Mouse (Mus musculus) forebrain, embryonic 16.5 days (tissue): Measurements from ENCODE around the gene Mme. TPM values are rescaled to one million over a fixed set of nuclear protein-coding genes. Genes with fewer than 3 reads are reported as not detected.
A peak's percentile ranks its signal among the peaks of the same experiment; 100 is the strongest.

Source experiments
- ATAC-seq: fragments of 200-750 bp; cut with Nextera tagmentation; 2 replicates; pipeline ENCODE4 v1.8.0; 2017; ENCODE audit warnings: mild to moderate bottlenecking, moderate library complexity
- H3K27ac ChIP-seq: fragments of 300-500 bp; sonication (generic); 2 replicates; pipeline ENCODE4 v1.5.1; 2014; ENCODE audit warnings: low read length, control low read depth
- H3K27me3 ChIP-seq: fragments of 300-500 bp; sonication (generic); replicated peaks from 2 replicates; pipeline ENCODE4 v1.6.1; 2014; ENCODE audit warnings: low read length; ENCODE audit not compliant: control insufficient read depth, insufficient read depth
- H3K36me3 ChIP-seq: fragments of 300-500 bp; sonication (generic); 2 replicates; pipeline ENCODE4 v1.6.1; 2014; ENCODE audit not compliant: control insufficient read depth, insufficient read depth
- H3K4me1 ChIP-seq: fragments of 300-500 bp; sonication (generic); replicated peaks from 2 replicates; pipeline ENCODE4 v1.6.1; 2014; ENCODE audit warnings: low read length; ENCODE audit not compliant: control insufficient read depth, insufficient read depth
- H3K4me2 ChIP-seq: fragments of 300-500 bp; sonication (generic); 2 replicates; pipeline ENCODE4 v1.6.1; 2014; ENCODE audit warnings: mild to moderate bottlenecking, low read length, control low read depth
- H3K4me3 ChIP-seq: fragments of 300-500 bp; sonication (generic); replicated peaks from 2 replicates; pipeline ENCODE4 v1.5.1; 2014; ENCODE audit warnings: mild to moderate bottlenecking, low read length, control low read depth
- H3K9ac ChIP-seq: fragments of 300-500 bp; sonication (generic); replicated peaks from 2 replicates; pipeline ENCODE4 v1.6.1; 2014; ENCODE audit warnings: low read depth, low read length, control low read depth
- H3K9me3 ChIP-seq: fragments of 300-500 bp; sonication (generic); 2 replicates; pipeline ENCODE4 v1.6.1; 2016; ENCODE audit warnings: low read length; ENCODE audit not compliant: control insufficient read depth
- WGBS: fragments of 180-500 bp; shearing (Covaris S2); extraction: QIAGEN DNeasy Blood & Tissue Kit; methylation state at CpG from one replicate; pipeline ENCODE4 v1.1.7; 2014; 5-methylcytosine and 5-hydroxymethylcytosine counted together
- polyA plus RNA-seq: library from polyadenylated mRNA; unstranded; fragments of >200 nt; fragmentation: Nextera tagmentation; extraction: Ambion mirVana; gene quantifications from 2 replicates; pipeline ENCODE4 v1.2.1, GENCODE M21; 2015

Gene Mme
- 3.5 and 4.2 TPM in 2 replicates for polyA plus RNA-seq

DNA sequence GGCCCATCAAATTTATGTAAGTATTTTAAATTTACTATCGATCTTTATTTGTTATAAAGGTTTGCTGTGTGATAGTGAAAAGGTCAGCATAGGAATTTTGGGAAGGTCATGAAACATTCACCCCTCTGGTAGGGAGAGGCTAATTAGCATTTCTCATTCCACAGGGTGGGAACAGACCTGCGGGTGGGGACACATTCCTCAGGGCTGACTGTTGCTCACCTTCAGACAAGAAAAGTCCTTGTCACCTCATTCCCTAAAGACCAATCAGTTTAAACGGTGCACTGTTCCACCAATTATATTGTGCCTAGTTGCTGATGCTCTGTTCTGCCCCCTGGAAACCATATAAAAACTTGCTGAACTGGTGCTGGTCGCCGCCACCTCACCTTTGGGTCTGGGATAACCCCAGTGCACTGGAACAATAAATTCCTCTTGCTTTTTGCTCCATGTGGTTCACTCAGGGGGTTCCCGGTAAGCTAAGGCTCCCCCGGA lies at the start of gene Mme:
TSS of gene Mme (plus strand) at position 439 of the 489 bp plus-strand sequence.
- no peak for ATAC-seq
- H3K27ac ChIP-seq = no peak within 1 kb of the TSS
- H3K27me3 ChIP-seq = no peaks in the 10 kb centered on the region
- H3K4me1 ChIP-seq = no peaks in the 10 kb centered on the region
- no peak within 1 kb of the TSS for H3K9ac ChIP-seq
- H3K9me3 ChIP-seq = no peaks in the 10 kb centered on the region
- H3K36me3 ChIP-seq = no peaks in the 10 kb centered on the region
- H3K4me2 ChIP-seq = no peak within 1 kb of the TSS
- no peak within 1 kb of the TSS for H3K4me3 ChIP-seq
- 87% methylated on average over 7 of the region's 7 CpGs for WGBS

GRCm38 (mm10) chr3:63196565-63196964 lies 44.8 kb upstream of the Mme start:
- ATAC-seq = peak; percentile 71; the same call in 1 of the 2 replicates
- Histone ChIP-seq H3K9me3 (no peaks in the 10 kb centered on the region), H3K9ac (no peak overlapping the region), H3K4me2 (no peak overlapping the region), H3K36me3 (no peaks in the 10 kb centered on the region), H3K27ac (no peak overlapping the region), H3K4me1 (no peaks in the 10 kb centered on the region), H3K27me3 (no peaks in the 10 kb centered on the region), H3K4me3 (no peak overlapping the region)
- 70% methylated on average over 3 of the region's 3 CpGs for WGBS

GRCm38 (mm10) chr3:63198026-63198425 lies 43.3 kb upstream of the Mme start:
- Histone ChIP-seq H3K36me3 (no peaks in the 10 kb centered on the region), H3K27ac (no peak overlapping the region), H3K4me3 (no peak overlapping the region), H3K27me3 (no peaks in the 10 kb centered on the region), H3K9me3 (no peaks in the 10 kb centered on the region), H3K9ac (no peak overlapping the region), H3K4me2 (no peak overlapping the region), H3K4me1 (no peaks in the 10 kb centered on the region)
- 98% methylated on average over 2 of the region's 2 CpGs for WGBS
- ATAC-seq = no peak

DNA sequence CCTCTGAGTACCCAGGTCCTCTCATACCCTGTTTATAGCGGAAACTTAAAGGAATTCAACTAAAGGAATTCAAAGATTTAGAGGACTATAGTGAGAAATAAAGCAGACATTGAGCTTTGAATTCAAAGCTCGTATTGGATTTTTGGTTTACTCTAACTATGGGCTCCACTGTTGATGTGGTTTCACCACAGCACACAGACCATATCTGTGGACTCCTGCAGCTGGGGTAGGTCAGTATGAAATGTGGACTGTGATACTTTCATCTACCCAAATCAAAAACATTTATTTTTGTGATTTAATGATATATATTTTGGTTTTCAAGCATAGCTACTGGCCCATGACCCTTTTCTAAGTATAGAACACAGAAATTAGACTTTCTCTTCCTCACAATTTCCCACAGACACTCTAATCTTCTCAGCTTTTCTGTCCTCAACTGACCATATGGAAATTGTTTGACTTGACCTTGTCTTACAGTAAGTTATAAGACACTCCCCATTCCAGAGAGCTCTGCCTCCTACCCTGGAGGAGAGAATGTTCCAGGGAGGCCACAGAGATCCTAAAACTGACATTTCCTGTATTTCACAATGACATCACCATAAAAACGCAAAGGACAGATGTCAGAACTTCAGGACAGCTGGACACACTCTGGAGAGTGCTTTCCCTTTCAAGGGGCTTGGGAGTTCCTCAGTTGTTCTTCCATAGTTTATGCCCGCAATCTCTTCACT lies 19.3 kb upstream of the Mme start:
- Histone ChIP-seq H3K36me3 (no peaks in the 10 kb centered on the region), H3K4me2 (no peak overlapping the region), H3K4me3 (no peak overlapping the region), H3K4me1 (no peaks in the 10 kb centered on the region), H3K27ac (no peak overlapping the region), H3K9me3 (no peaks in the 10 kb centered on the region), H3K9ac (no peak overlapping the region), H3K27me3 (no peaks in the 10 kb centered on the region)
- 87% methylated on average over 4 of the region's 4 CpGs for WGBS
- ATAC-seq = no peak

- H3K4me1 ChIP-seq = no peaks in the 10 kb centered on the region
- H3K9ac ChIP-seq = no peak overlapping the region
- H3K9me3 ChIP-seq = no peaks in the 10 kb centered on the region
- no peak overlapping the region for H3K27ac ChIP-seq
- no peak overlapping the region for H3K4me2 ChIP-seq
- no peaks in the 10 kb centered on the region for H3K27me3 ChIP-seq
- H3K4me3 ChIP-seq = no peak overlapping the region
- H3K36me3 ChIP-seq = no peaks in the 10 kb centered on the region
- ATAC-seq = no peak
- 8% methylated on average over 1 of the region's 1 CpGs for WGBS
Observed at GRCm38 (mm10) chr3:63223676-63224075, 17.7 kb upstream of the Mme start.

- Histone ChIP-seq H3K36me3 (no peaks in the 10 kb centered on the region), H3K9ac (no peak overlapping the region), H3K4me2 (no peak overlapping the region), H3K4me3 (no peak overlapping the region), H3K27me3 (no peaks in the 10 kb centered on the region), H3K27ac (no peak overlapping the region), H3K4me1 (no peaks in the 10 kb centered on the region), H3K9me3 (no peaks in the 10 kb centered on the region)
- WGBS = 5% methylated on average over 2 of the region's 2 CpGs
- no peak for ATAC-seq
Observed at GRCm38 (mm10) chr3:63235957-63236356, 5.4 kb upstream of the Mme start.

- Histone ChIP-seq H3K9ac (no peak overlapping the region), H3K27me3 (no peaks in the 10 kb centered on the region), H3K4me1 (no peaks in the 10 kb centered on the region), H3K4me2 (no peak overlapping the region), H3K36me3 (no peaks in the 10 kb centered on the region), H3K9me3 (no peaks in the 10 kb centered on the region), H3K27ac (no peak overlapping the region), H3K4me3 (no peak overlapping the region)
- ATAC-seq = no peak
Observed at GRCm38 (mm10) chr3:63243721-63244120, 2.4 kb downstream of the Mme start.

GRCm38 (mm10) chr3:63272091-63272490 lies 30.8 kb downstream of the Mme start:
- WGBS = 90% methylated on average over 2 of the region's 2 CpGs
- no peaks in the 10 kb centered on the region for H3K36me3 ChIP-seq
- H3K4me1 ChIP-seq = no peaks in the 10 kb centered on the region
- no peak overlapping the region for H3K4me2 ChIP-seq
- no peak overlapping the region for H3K9ac ChIP-seq
- no peak for ATAC-seq
- no peak overlapping the region for H3K4me3 ChIP-seq
- no peaks in the 10 kb centered on the region for H3K9me3 ChIP-seq
- no peaks in the 10 kb centered on the region for H3K27me3 ChIP-seq
- H3K27ac ChIP-seq = no peak overlapping the region

- no peaks in the 10 kb centered on the region for H3K36me3 ChIP-seq
- 88% methylated on average over 6 of the region's 6 CpGs for WGBS
- ATAC-seq = no peak
Observed at GRCm38 (mm10) chr3:63294316-63294715, 53.0 kb downstream of the Mme start.

More at GRCm38 (mm10) chr3:63294316-63294715, 53.0 kb downstream of the Mme start:
- peaks cover 9% of the 10 kb centered on the region; the same call in 1 of the 2 replicates for H3K4me1 ChIP-seq
- H3K4me3 ChIP-seq = no peak overlapping the region
- no peak overlapping the region for H3K9ac ChIP-seq
- H3K27ac ChIP-seq = no peak overlapping the region
- H3K4me2 ChIP-seq = no peak overlapping the region
- H3K27me3 ChIP-seq = no peaks in the 10 kb centered on the region
- no peaks in the 10 kb centered on the region for H3K9me3 ChIP-seq
